Mouse (Mus musculus) MEL (cell line): Measurements from ENCODE around the gene Olfr1055.
"Not testable (repeated sequence)": the region's sequence is repeated elsewhere in the genome, so short reads cannot be mapped to it uniquely, and the experiment has no call there.

Experiments
- CHD2 ChIP-seq: IDR thresholded peaks from 2 replicates; pipeline ENCODE4 v1.6.1; 2011; ENCODE audit warnings: low read length, improper control_type of control experiment
- ELF1 ChIP-seq: IDR thresholded peaks from 2 replicates; pipeline ENCODE4 v1.6.1; 2014; ENCODE audit warnings: low read depth, mild to moderate bottlenecking, inconsistent platforms, low read length, improper control_type of control experiment, moderate library complexity
- ETS1 ChIP-seq: IDR thresholded peaks from 2 replicates; pipeline ENCODE4 v1.6.1; 2012; ENCODE audit warnings: low read depth, mild to moderate bottlenecking, inconsistent platforms, low read length, improper control_type of control experiment, moderate library complexity
- JUND ChIP-seq: IDR thresholded peaks from 2 replicates; pipeline ENCODE4 v1.6.1; 2011; ENCODE audit warnings: low read depth, mild to moderate bottlenecking, improper control_type of control experiment, low read length
- KAT2A ChIP-seq: conservative IDR thresholded peaks from 2 replicates; pipeline ENCODE4 v1.6.1; 2012; ENCODE audit warnings: low read depth, low read length, improper control_type of control experiment, inconsistent platforms
- POLR2A ChIP-seq, 2 experiments: IDR thresholded peaks; 2 replicates each; pipeline ENCODE4 v1.6.1; 2011 to 2012; ENCODE audit warnings: low read length in 2 of 2, mild to moderate bottlenecking in 2 of 2, control low read depth in 1 of 2, improper control_type of control experiment in 1 of 2, low read depth in 1 of 2, moderate library complexity in 1 of 2; ENCODE audit not compliant: control insufficient read depth in 1 of 2, insufficient read depth in 1 of 2, poor library complexity in 1 of 2
- POLR2AphosphoS2 ChIP-seq: IDR thresholded peaks from 2 replicates; pipeline ENCODE4 v1.6.1; 2011; ENCODE audit warnings: low read length, improper control_type of control experiment
- USF2 ChIP-seq, 2 experiments: IDR thresholded peaks; 2 replicates each; pipeline ENCODE4 v1.6.1; 2011 to 2012; ENCODE audit warnings: improper control_type of control experiment in 2 of 2, low read length in 2 of 2, borderline replicate concordance in 1 of 2, inconsistent platforms in 1 of 2, low read depth in 1 of 2, mild to moderate bottlenecking in 1 of 2; ENCODE audit not compliant: insufficient read depth in 1 of 2

DNA sequence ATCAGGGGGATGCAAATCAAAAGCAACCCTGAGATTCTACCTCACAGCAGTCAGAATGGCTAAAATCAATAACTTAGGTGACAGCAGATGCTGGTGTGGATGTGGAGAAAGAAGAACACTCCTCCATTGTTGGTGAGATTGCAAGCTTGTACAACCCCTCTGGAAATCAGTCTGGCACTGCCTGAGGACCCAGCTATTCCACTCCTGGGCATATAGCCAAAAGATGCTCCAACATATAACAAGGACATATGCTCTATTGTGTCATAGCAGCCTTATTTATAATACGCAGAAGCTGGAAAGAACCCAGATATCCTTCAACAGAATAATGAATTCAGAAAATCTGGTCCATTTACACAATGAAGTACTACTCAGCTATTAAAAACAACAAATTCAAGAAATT is 1.7 kb upstream of the Olfr1055 start:
- TF ChIP-seq ETS1; ELF1; CHD2; POLR2A (IDR thresholded peaks at IDR 0.05; ENCODE audit: control insufficient read depth in 1 of 2, insufficient read depth in 1 of 2, low read depth in 1 of 2, low read length in 2 of 2, poor library complexity in 1 of 2); JUND; USF2 (IDR thresholded peaks at IDR 0.05; ENCODE audit: borderline replicate concordance in 1 of 2, insufficient read depth in 1 of 2, low read depth in 1 of 2, low read length in 2 of 2); POLR2AphosphoS2; KAT2A: not testable (repeated sequence)
